Mouse (Mus musculus): Measurements from ENCODE around the gene Nupr1l. TPM values are rescaled to one million over a fixed set of nuclear protein-coding genes. Genes with fewer than 3 reads are reported as not detected.
"Not testable (repeated sequence)": the region's sequence is repeated elsewhere in the genome, so short reads cannot be mapped to it uniquely, and the experiment has no call there.

Gene Nupr1l
- polyA plus RNA-seq, 1 experiment from 2014 or later: 2.2 TPM

DNA sequence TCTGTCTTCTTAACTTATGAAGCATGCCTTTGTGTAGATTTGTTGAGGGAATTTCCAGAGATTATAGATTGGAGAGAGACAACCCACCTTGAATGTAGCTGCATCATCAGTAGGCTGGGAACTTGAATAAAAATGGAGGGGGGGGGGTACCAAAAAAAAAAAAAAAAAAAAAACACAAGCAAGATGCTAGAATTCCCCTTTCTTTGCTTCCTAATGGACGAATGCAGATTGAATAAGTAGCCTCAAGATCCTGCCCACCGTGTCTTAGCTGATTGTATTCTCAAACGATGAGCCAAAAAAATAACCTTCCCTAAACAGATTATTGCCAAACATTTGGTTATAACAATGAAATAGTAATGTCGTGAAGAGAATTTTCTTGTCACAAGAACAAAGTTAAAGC is 565 bp upstream of the Nupr1l start:
- no peaks in the 10 kb centered on the region for H3K4me1 ChIP-seq (ENCODE audit: control insufficient read depth, insufficient read depth, low read length)
- no peak for ATAC-seq (ENCODE audit: insufficient number of reproducible peaks, insufficient read depth, low FRiP score, low read depth)
- H3K9ac ChIP-seq (replicated peaks; ENCODE audit: low read depth, low read length): 0 out of 2 replicates have a peak overlapping the region, but pooled peaks have one; percentile 49
- H3K4me2 ChIP-seq (replicated peaks; ENCODE audit: low read depth, low read length): peak overlapping the region; percentile 81
- H3K27ac ChIP-seq (ENCODE audit: low read length): 0 out of 2 replicates have a peak overlapping the region, but pooled peaks have one; percentile 49
- H3K4me3 ChIP-seq (ENCODE audit: low read depth, low read length): peak overlapping the region; percentile 59
- WGBS: 31% methylated on average over 4 of the region's 4 CpGs
- no peaks in the 10 kb centered on the region for H3K36me3 ChIP-seq (ENCODE audit: control insufficient read depth, insufficient read depth, low read length)
- H3K9me3 ChIP-seq (ENCODE audit: control insufficient read depth, low read depth, low read length): no peaks in the 10 kb centered on the region
- no peaks in the 10 kb centered on the region for H3K27me3 ChIP-seq (ENCODE audit: control insufficient read depth, insufficient read depth, low read length)

DNA sequence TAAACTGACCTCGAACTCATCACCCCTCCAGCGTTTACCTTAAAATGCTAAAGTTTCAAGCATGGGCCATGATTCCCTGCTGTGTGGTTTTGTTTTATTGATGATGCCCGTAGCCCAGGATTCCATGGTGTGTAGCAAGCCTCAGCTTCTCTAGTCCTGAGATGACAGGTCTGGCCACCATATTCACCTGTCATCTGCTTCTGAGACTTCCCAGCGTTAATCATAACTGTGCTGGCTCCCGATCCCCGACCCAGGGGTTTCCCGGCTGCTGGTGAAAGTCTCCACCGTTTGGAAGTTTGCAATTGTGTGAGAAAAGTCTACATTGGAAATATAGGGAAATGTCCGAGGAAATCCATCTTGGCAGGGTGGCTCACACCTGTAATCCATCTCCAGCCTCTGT is 807 bp downstream of the Nupr1l start:
- H3K27ac ChIP-seq (ENCODE audit: low read length): no peak overlapping the region

GRCm38 (mm10) chr5:129909591-129909990 is 1.3 kb downstream of the Nupr1l start:
- no peaks in the 10 kb centered on the region for H3K27me3 ChIP-seq (ENCODE audit: control insufficient read depth, insufficient read depth, low read length)
- H3K36me3 ChIP-seq (ENCODE audit: control insufficient read depth, insufficient read depth, low read length): no peaks in the 10 kb centered on the region
- WGBS: 86% methylated on average over 7 of the region's 7 CpGs
- H3K4me1 ChIP-seq (ENCODE audit: control insufficient read depth, insufficient read depth, low read length): no peaks in the 10 kb centered on the region
- H3K4me3 ChIP-seq (ENCODE audit: low read depth, low read length): no peak overlapping the region
- H3K27ac ChIP-seq (ENCODE audit: low read length): no peak overlapping the region
- no peak overlapping the region for H3K4me2 ChIP-seq (replicated peaks; ENCODE audit: low read depth, low read length)
- ATAC-seq (ENCODE audit: insufficient number of reproducible peaks, insufficient read depth, low FRiP score, low read depth): no peak
- no peak overlapping the region for H3K9ac ChIP-seq (replicated peaks; ENCODE audit: low read depth, low read length)
- no peaks in the 10 kb centered on the region for H3K9me3 ChIP-seq (ENCODE audit: control insufficient read depth, low read depth, low read length)

More for the DNA sequence above, 807 bp downstream of the Nupr1l start:
- Histone ChIP-seq H3K27me3 (ENCODE audit: control insufficient read depth, insufficient read depth, low read length) (no peaks in the 10 kb centered on the region), H3K4me3 (ENCODE audit: low read depth, low read length) (peak overlapping the region; percentile 59), H3K36me3 (ENCODE audit: control insufficient read depth, insufficient read depth, low read length) (no peaks in the 10 kb centered on the region), H3K9me3 (ENCODE audit: control insufficient read depth, low read depth, low read length) (no peaks in the 10 kb centered on the region), H3K4me2 (replicated peaks; ENCODE audit: low read depth, low read length) (peak overlapping the region; percentile 81), H3K4me1 (ENCODE audit: control insufficient read depth, insufficient read depth, low read length) (no peaks in the 10 kb centered on the region), H3K9ac (replicated peaks; ENCODE audit: low read depth, low read length) (0 out of 2 replicates have a peak overlapping the region, but pooled peaks have one; percentile 49)
- no peak for ATAC-seq (ENCODE audit: insufficient number of reproducible peaks, insufficient read depth, low FRiP score, low read depth)
- WGBS: 70% methylated on average over 9 of the region's 9 CpGs

DNA sequence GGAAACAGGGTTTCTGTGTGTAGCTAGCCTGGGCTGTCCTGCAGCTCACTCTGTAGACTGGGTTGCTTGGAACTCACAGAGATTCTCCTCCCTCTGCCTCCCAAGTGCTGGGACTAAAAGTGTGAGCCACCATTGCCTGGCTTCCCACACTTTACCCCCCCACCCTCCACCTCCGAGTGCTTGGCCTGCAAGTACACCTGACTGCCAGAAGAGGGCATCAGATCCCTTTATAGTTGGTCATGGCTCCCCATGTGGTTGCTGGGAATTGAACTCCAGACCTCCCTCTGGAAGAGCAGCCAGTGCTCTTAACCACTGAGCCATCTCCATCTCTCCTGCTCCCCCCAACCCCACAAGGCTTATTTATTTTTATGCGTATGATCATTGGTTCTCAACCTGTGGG is 5.7 kb downstream of the Nupr1l start:
- 32% methylated on average over 2 of the region's 2 CpGs for WGBS
- H3K4me1 ChIP-seq (ENCODE audit: control insufficient read depth, insufficient read depth, low read length): no peaks in the 10 kb centered on the region
- no peak overlapping the region for H3K4me2 ChIP-seq (replicated peaks; ENCODE audit: low read depth, low read length)
- no peaks in the 10 kb centered on the region for H3K9me3 ChIP-seq (ENCODE audit: control insufficient read depth, low read depth, low read length)
- no peak overlapping the region for H3K27ac ChIP-seq (ENCODE audit: low read length)
- no peak for ATAC-seq (ENCODE audit: insufficient number of reproducible peaks, insufficient read depth, low FRiP score, low read depth)
- no peak overlapping the region for H3K9ac ChIP-seq (replicated peaks; ENCODE audit: low read depth, low read length)
- H3K36me3 ChIP-seq (ENCODE audit: control insufficient read depth, insufficient read depth, low read length): no peaks in the 10 kb centered on the region
- H3K27me3 ChIP-seq (ENCODE audit: control insufficient read depth, insufficient read depth, low read length): no peaks in the 10 kb centered on the region
- H3K4me3 ChIP-seq (ENCODE audit: low read depth, low read length): no peak overlapping the region

- H3K27ac ChIP-seq (ENCODE audit: low read length): not testable (repeated sequence)
- WGBS: 86% methylated on average over 11 of the region's 11 CpGs
These were observed 7.2 kb downstream of the Nupr1l start for GRCm38 (mm10) chr5:129915491-129915890.

DNA sequence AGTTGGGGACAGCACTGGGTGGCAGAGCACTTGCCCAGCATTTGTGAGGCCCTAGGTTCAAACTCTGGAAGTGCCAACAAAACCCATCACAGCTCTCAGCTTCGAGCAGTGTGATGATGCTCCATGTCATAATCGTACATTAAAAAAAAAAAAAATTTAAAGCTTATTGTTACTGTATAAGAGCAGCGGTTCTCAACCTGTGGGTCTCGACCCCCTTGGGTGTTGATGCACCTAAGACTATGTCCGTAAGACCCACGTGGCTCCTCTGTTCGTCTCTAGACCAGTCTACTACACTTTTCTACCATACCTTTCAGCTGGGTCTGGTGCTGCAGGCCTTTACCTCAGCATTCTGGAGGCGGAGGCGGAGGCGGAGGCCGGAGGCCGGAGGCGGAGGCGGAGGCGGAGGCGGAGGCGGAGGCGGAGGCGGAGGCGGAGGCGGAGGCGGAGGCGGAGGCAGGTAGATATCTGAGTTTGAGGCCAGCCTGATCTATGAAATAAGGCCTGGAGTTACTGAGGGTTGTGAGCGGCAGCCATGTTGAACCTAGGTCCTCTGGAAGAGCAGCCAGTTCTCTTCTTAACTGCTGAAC is 9.8 kb downstream of the Nupr1l start:
- H3K4me1 ChIP-seq (ENCODE audit: control insufficient read depth, insufficient read depth, low read length): no peaks in the 10 kb centered on the region
- no peak overlapping the region for H3K27ac ChIP-seq (ENCODE audit: low read length)
- no peaks in the 10 kb centered on the region for H3K27me3 ChIP-seq (ENCODE audit: control insufficient read depth, insufficient read depth, low read length)
- no peak overlapping the region for H3K4me3 ChIP-seq (ENCODE audit: low read depth, low read length)
- WGBS: 85% methylated on average over 24 of the region's 24 CpGs
- H3K4me2 ChIP-seq (replicated peaks; ENCODE audit: low read depth, low read length): no peak overlapping the region
- no peak for ATAC-seq (ENCODE audit: insufficient number of reproducible peaks, insufficient read depth, low FRiP score, low read depth)
- no peaks in the 10 kb centered on the region for H3K36me3 ChIP-seq (ENCODE audit: control insufficient read depth, insufficient read depth, low read length)
- H3K9me3 ChIP-seq (ENCODE audit: control insufficient read depth, low read depth, low read length): no peaks in the 10 kb centered on the region
- H3K9ac ChIP-seq (replicated peaks; ENCODE audit: low read depth, low read length): no peak overlapping the region

More at GRCm38 (mm10) chr5:129915491-129915890, 7.2 kb downstream of the Nupr1l start:
- H3K4me2 ChIP-seq (replicated peaks; ENCODE audit: low read depth, low read length); H3K36me3 ChIP-seq (ENCODE audit: control insufficient read depth, insufficient read depth, low read length); ATAC-seq (ENCODE audit: insufficient number of reproducible peaks, insufficient read depth, low FRiP score, low read depth); H3K9me3 ChIP-seq (ENCODE audit: control insufficient read depth, low read depth, low read length); H3K27me3 ChIP-seq (ENCODE audit: control insufficient read depth, insufficient read depth, low read length); H3K9ac ChIP-seq (replicated peaks; ENCODE audit: low read depth, low read length); H3K4me1 ChIP-seq (ENCODE audit: control insufficient read depth, insufficient read depth, low read length); H3K4me3 ChIP-seq (ENCODE audit: low read depth, low read length): not testable (repeated sequence)

GRCm38 (mm10) chr5:129918752-129919151 is 10.4 kb downstream of the Nupr1l start:
- no peak for ATAC-seq (ENCODE audit: insufficient number of reproducible peaks, insufficient read depth, low FRiP score, low read depth)
- Histone ChIP-seq H3K27ac (ENCODE audit: low read length) (no peak overlapping the region), H3K9me3 (ENCODE audit: control insufficient read depth, low read depth, low read length) (no peaks in the 10 kb centered on the region), H3K9ac (replicated peaks; ENCODE audit: low read depth, low read length) (no peak overlapping the region), H3K27me3 (ENCODE audit: control insufficient read depth, insufficient read depth, low read length) (no peaks in the 10 kb centered on the region), H3K4me3 (ENCODE audit: low read depth, low read length) (no peak overlapping the region), H3K4me2 (replicated peaks; ENCODE audit: low read depth, low read length) (no peak overlapping the region), H3K4me1 (ENCODE audit: control insufficient read depth, insufficient read depth, low read length) (no peaks in the 10 kb centered on the region), H3K36me3 (ENCODE audit: control insufficient read depth, insufficient read depth, low read length) (no peaks in the 10 kb centered on the region)
- 75% methylated on average over 9 of the region's 9 CpGs for WGBS

DNA sequence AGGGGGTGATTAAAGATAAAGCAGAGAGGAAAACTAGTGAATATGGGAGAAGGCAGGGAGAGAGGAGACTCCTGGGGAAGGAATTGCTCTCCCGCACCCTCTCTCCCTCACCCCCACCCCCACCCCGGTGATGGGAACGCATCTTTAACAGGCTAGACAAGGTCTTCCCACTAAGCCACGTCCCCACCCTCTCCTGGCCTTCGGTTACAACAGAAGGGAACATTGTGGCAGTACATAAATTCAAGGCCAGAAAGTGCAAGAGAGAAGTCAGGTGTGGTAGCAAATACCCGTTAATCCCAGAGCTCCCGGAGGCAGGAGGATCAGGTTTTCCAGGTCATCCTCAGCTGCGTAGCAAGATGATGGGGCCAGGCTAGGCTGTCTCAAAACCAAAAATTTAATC is 11.0 kb downstream of the Nupr1l start:
- no peak for ATAC-seq (ENCODE audit: insufficient number of reproducible peaks, insufficient read depth, low FRiP score, low read depth)
- Histone ChIP-seq H3K4me1 (ENCODE audit: control insufficient read depth, insufficient read depth, low read length) (no peaks in the 10 kb centered on the region), H3K27me3 (ENCODE audit: control insufficient read depth, insufficient read depth, low read length) (no peaks in the 10 kb centered on the region), H3K4me2 (replicated peaks; ENCODE audit: low read depth, low read length) (no peak overlapping the region), H3K4me3 (ENCODE audit: low read depth, low read length) (no peak overlapping the region), H3K9me3 (ENCODE audit: control insufficient read depth, low read depth, low read length) (no peaks in the 10 kb centered on the region), H3K9ac (replicated peaks; ENCODE audit: low read depth, low read length) (no peak overlapping the region), H3K27ac (ENCODE audit: low read length) (no peak overlapping the region), H3K36me3 (ENCODE audit: control insufficient read depth, insufficient read depth, low read length) (no peaks in the 10 kb centered on the region)
- 62% methylated on average over 8 of the region's 8 CpGs for WGBS

DNA sequence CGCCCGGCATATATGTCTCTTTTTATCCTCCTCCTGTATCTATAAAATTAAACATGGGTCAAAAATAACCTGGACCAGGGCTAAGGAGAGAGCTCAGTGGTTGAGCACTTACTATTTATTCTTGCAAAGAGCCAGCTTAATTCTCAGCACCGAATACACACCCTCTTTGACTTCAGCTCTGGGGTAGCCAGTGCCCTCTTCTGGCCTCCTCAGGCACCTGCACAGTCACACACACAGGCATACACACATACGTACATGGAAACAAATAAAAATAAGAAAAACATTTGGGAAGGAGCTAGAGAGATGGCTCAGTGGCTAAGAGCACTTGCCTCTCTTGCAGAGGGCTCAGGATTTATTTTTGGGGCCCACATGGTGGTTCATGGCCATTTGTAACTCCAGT is 13.6 kb downstream of the Nupr1l start:
- no peaks in the 10 kb centered on the region for H3K9me3 ChIP-seq (ENCODE audit: control insufficient read depth, low read depth, low read length)

More for the DNA sequence above, 13.6 kb downstream of the Nupr1l start:
- H3K9ac ChIP-seq (replicated peaks; ENCODE audit: low read depth, low read length): no peak overlapping the region
- H3K4me1 ChIP-seq (ENCODE audit: control insufficient read depth, insufficient read depth, low read length): no peaks in the 10 kb centered on the region
- no peak overlapping the region for H3K4me3 ChIP-seq (ENCODE audit: low read depth, low read length)
- ATAC-seq (ENCODE audit: insufficient number of reproducible peaks, insufficient read depth, low FRiP score, low read depth): no peak
- H3K4me2 ChIP-seq (replicated peaks; ENCODE audit: low read depth, low read length): no peak overlapping the region
- no peaks in the 10 kb centered on the region for H3K36me3 ChIP-seq (ENCODE audit: control insufficient read depth, insufficient read depth, low read length)
- H3K27me3 ChIP-seq (ENCODE audit: control insufficient read depth, insufficient read depth, low read length): no peaks in the 10 kb centered on the region
- 86% methylated on average over 4 of the region's 4 CpGs for WGBS
- no peak overlapping the region for H3K27ac ChIP-seq (ENCODE audit: low read length)
